In genomic region chr7:99553222-99553884, GRCm38 (mm10) we compare ENCODE assay signal across 9 mouse cellular contexts. TPM values are rescaled to one million over a fixed set of nuclear protein-coding genes. Genes with fewer than 3 reads are reported as not detected.
DNase-seq lines count a peak whose midpoint lies in the region; ATAC-seq and TF ChIP-seq lines count a peak whose summit lies in the region.
"Had no signal": no experiment of that assay in that cellular context is flagged by ENCODE, and none has a peak within 500 bp of the region (broad histone marks: within the 10 kb centered on the region; RNA-seq: fewer than 3 reads in every experiment).

No protein-coding gene starts in this region.

- 0 out of 2 replicates have a peak overlapping the region, but pooled peaks have one; percentile 9 for H3K27ac ChIP-seq in forebrain, embryonic 10.5 days
- no peak overlapping the region for H3K27ac ChIP-seq in forebrain, embryonic 16.5 days (ENCODE audit: low read length)
- H3K27ac ChIP-seq in limb, embryonic 14.5 days (replicated peaks; ENCODE audit: low read depth, low read length): peak overlapping the region; percentile 38; the same call in 1 of the 2 replicates
- H3K27ac ChIP-seq in midbrain, embryonic 13.5 days: no peak overlapping the region
- H3K27ac ChIP-seq: forebrain, embryonic 12.5 days had no signal

- no peaks in the 10 kb centered on the region; the same call in 1 of the 2 replicates for H3K27me3 ChIP-seq in forebrain, embryonic 10.5 days (ENCODE audit: poor library complexity, severe bottlenecking)
- H3K27me3 ChIP-seq in forebrain, embryonic 16.5 days (replicated peaks; ENCODE audit: control insufficient read depth, insufficient read depth, low read length): no peaks in the 10 kb centered on the region
- H3K27me3 ChIP-seq in limb, embryonic 14.5 days (ENCODE audit: control insufficient read depth, insufficient read depth, low read length): no peaks in the 10 kb centered on the region
- H3K27me3 ChIP-seq in midbrain, embryonic 13.5 days: no peaks in the 10 kb centered on the region
- H3K27me3 ChIP-seq: forebrain, embryonic 12.5 days had no signal

- TF ChIP-seq POLR2A in lung, adult 2 months (IDR thresholded peaks at IDR 0.05; ENCODE audit: borderline replicate concordance, extremely low read depth, low read depth, low read length): no peak
- TF ChIP-seq POLR2A in limb, embryonic 14.5 days (IDR thresholded peaks at IDR 0.05; ENCODE audit: borderline replicate concordance, extremely low read depth, insufficient read depth, insufficient read length): no peak

- H3K4me1 ChIP-seq in forebrain, embryonic 10.5 days: peaks cover 30% of the 10 kb centered on the region
- H3K4me1 ChIP-seq in forebrain, embryonic 16.5 days (replicated peaks; ENCODE audit: control insufficient read depth, insufficient read depth, low read length): peaks cover 2% of the 10 kb centered on the region; the same call in 1 of the 2 replicates
- H3K4me1 ChIP-seq in lung, adult 2 months (ENCODE audit: control insufficient read depth, insufficient read depth, low read length): peaks cover 50% of the 10 kb centered on the region
- H3K4me1 ChIP-seq in limb, embryonic 14.5 days (ENCODE audit: control insufficient read depth, insufficient read depth, low read length): peaks cover 22% of the 10 kb centered on the region
- peaks cover 17% of the 10 kb centered on the region; the same call in 1 of the 2 replicates for H3K4me1 ChIP-seq in midbrain, embryonic 13.5 days (replicated peaks)

- DNase-seq in forebrain, embryonic 10.5 days (ENCODE audit: extremely low spot score, low spot score): no peak
- DNase-seq in lung, adult 2 months: peak; percentile 53
- no peak for DNase-seq in lung, postnatal 10 days
- DNase-seq in limb, embryonic 14.5 days (ENCODE audit: low spot score): peak; percentile 45
- DNase-seq in right cerebral cortex, postnatal 36 days (ENCODE audit: low spot score in 2 of 2): no peak

- H3K9me3 ChIP-seq in forebrain, embryonic 10.5 days: no peaks in the 10 kb centered on the region
- H3K9me3 ChIP-seq in forebrain, embryonic 16.5 days (ENCODE audit: control insufficient read depth, low read length): no peaks in the 10 kb centered on the region
- H3K9me3 ChIP-seq in limb, embryonic 14.5 days (ENCODE audit: control insufficient read depth, low read length): no peaks in the 10 kb centered on the region
- no peaks in the 10 kb centered on the region for H3K9me3 ChIP-seq in midbrain, embryonic 13.5 days
- H3K9me3 ChIP-seq: forebrain, embryonic 12.5 days had no signal

- no peak overlapping the region for H3K9ac ChIP-seq in forebrain, embryonic 16.5 days (replicated peaks; ENCODE audit: low read depth, low read length)
- H3K9ac ChIP-seq in limb, embryonic 14.5 days (ENCODE audit: low read depth, low read length, severe bottlenecking): no peak overlapping the region
- H3K9ac ChIP-seq in midbrain, embryonic 13.5 days (replicated peaks): no peak overlapping the region
- H3K9ac ChIP-seq: forebrain, embryonic 12.5 days had no signal

- no peak overlapping the region for H3K4me2 ChIP-seq in forebrain, embryonic 16.5 days (ENCODE audit: low read length)
- H3K4me2 ChIP-seq in limb, embryonic 14.5 days (replicated peaks; ENCODE audit: low read depth, low read length, severe bottlenecking): peak overlapping the region; percentile 15; the same call in 1 of the 2 replicates
- no peak overlapping the region for H3K4me2 ChIP-seq in midbrain, embryonic 13.5 days (replicated peaks)
- H3K4me2 ChIP-seq: forebrain, embryonic 12.5 days had no signal

- TF ChIP-seq CTCF in lung, adult 2 months (IDR thresholded peaks at IDR 0.05; ENCODE audit: insufficient read depth, low read length): no peak

- peaks cover 19% of the 10 kb centered on the region for H3K36me3 ChIP-seq in forebrain, embryonic 10.5 days (replicated peaks)
- 0 out of 2 replicates have a peak, but pooled peaks cover 2% of the 10 kb centered on the region for H3K36me3 ChIP-seq in forebrain, embryonic 16.5 days (ENCODE audit: control insufficient read depth, insufficient read depth)
- no peaks in the 10 kb centered on the region for H3K36me3 ChIP-seq in limb, embryonic 14.5 days (ENCODE audit: control insufficient read depth, insufficient read depth, low read length)
- H3K36me3 ChIP-seq in midbrain, embryonic 13.5 days: peaks cover 21% of the 10 kb centered on the region; the same call in 1 of the 2 replicates

- H3K4me3 ChIP-seq in forebrain, embryonic 10.5 days: no peak overlapping the region
- H3K4me3 ChIP-seq in forebrain, embryonic 16.5 days (replicated peaks; ENCODE audit: low read length): no peak overlapping the region
- H3K4me3 ChIP-seq in lung, adult 2 months (replicated peaks; ENCODE audit: extremely low read depth, low read depth, low read length): no peak overlapping the region
- H3K4me3 ChIP-seq in limb, embryonic 14.5 days (replicated peaks; ENCODE audit: low read length): no peak overlapping the region
- H3K4me3 ChIP-seq in midbrain, embryonic 13.5 days (replicated peaks): no peak overlapping the region
- H3K4me3 ChIP-seq: forebrain, embryonic 12.5 days had no signal

- 67% methylated on average over 9 of the region's 9 CpGs for WGBS in forebrain, embryonic 10.5 days
- WGBS in forebrain, embryonic 16.5 days: 61% methylated on average over 9 of the region's 9 CpGs
- 26% methylated on average over 9 of the region's 9 CpGs for WGBS in lung, adult 2 months
- 31% methylated on average over 9 of the region's 9 CpGs for WGBS in limb, embryonic 14.5 days
- 52% methylated on average over 9 of the region's 9 CpGs for WGBS in midbrain, embryonic 13.5 days

- ATAC-seq in forebrain, embryonic 16.5 days: no peak
- peak; percentile 21; the same call in 1 of the 2 replicates for ATAC-seq in limb, embryonic 14.5 days (ENCODE audit: low FRiP score, low read depth)
- no peak for ATAC-seq in midbrain, embryonic 13.5 days
- ATAC-seq in CD4-positive, CD25-positive, alpha-beta regulatory T cell, adult 4 months: no peak

RNA-seq across cellular contexts. Expression of gene Arrb1, which starts 18.1 kb away (rescaled TPM):
- polyA plus RNA-seq in forebrain, embryonic 10.5 days (2016; fragmentation: Nextera tagmentation; extraction: Ambion mirVana): 9.3 and 11.9 TPM in 2 replicates
- 16.3 and 18.1 TPM in 2 replicates for polyA plus RNA-seq in forebrain, embryonic 16.5 days (2015; fragmentation: Nextera tagmentation; extraction: Ambion mirVana)
- 131 and 161 TPM in 2 replicates for polyA plus RNA-seq in lung, adult 2 months (2012; rRNA removed)
- polyA plus RNA-seq in limb, embryonic 14.5 days (2012; rRNA removed): 26.3 and 26.8 TPM in 2 replicates
- polyA plus RNA-seq in limb, embryonic 14.5 days (2014; fragmentation: Nextera tagmentation; extraction: Ambion mirVana): 3.5 and 4.2 TPM in 2 replicates
- polyA plus RNA-seq in midbrain, embryonic 13.5 days (2015; fragmentation: Nextera tagmentation; extraction: Ambion mirVana): 14.0 and 14.8 TPM in 2 replicates
- 10 to 100 TPM; 12.3 to 22.0 TPM for polyA plus RNA-seq in CD4-positive, CD25-positive, alpha-beta regulatory T cell, adult 4 months (2017; shearing (Covaris generic))

Comparison
In these comparisons a context has a peak if more than half of its experiments do, and no peak if none do; other contexts are left out.
1. DNase-seq: peak in lung, adult 2 months (single experiment) and limb, embryonic 14.5 days (single experiment); none in forebrain, embryonic 10.5 days (single experiment), lung, postnatal 10 days (single experiment) and right cerebral cortex, postnatal 36 days (0 of 2).
2. H3K27ac ChIP-seq: peak in forebrain, embryonic 10.5 days (single experiment) and limb, embryonic 14.5 days (single experiment); none in forebrain, embryonic 16.5 days (single experiment) and midbrain, embryonic 13.5 days (single experiment).